Mouse (Mus musculus): ENCODE measurements around the gene Glmn.

Glmn gene

GRCm38 (mm10) chr5:107516087-107516486, 81.6 kb downstream of the Glmn start:
- CTCF ChIA-PET = no interaction called here

- CTCF ChIA-PET = no interaction called here
Measured at GRCm38 (mm10) chr5:107515453-107515852, 82.2 kb downstream of the Glmn start.

- CTCF ChIA-PET = interaction anchor here (0.5 to 1.1 kb wide), 2 partner anchors 10 to 391 kb away, joined by 4 read pairs; no protein-coding TSS in a partner anchor
Measured at GRCm38 (mm10) chr5:107513583-107513982, 84.1 kb downstream of the Glmn start.

GRCm38 (mm10) chr5:107511326-107511725, 86.4 kb downstream of the Glmn start:
- CTCF ChIA-PET = no interaction called here

- CTCF ChIA-PET = no interaction called here
Measured at GRCm38 (mm10) chr5:107510503-107510902, 87.2 kb downstream of the Glmn start.

- CTCF ChIA-PET = no interaction called here
Measured at GRCm38 (mm10) chr5:107507321-107507720, 90.4 kb downstream of the Glmn start, which contains the start of gene Gm42669. Gene Gm42669 (plus strand): TSS chr5:107507621.

GRCm38 (mm10) chr5:107500741-107501140, 96.9 kb downstream of the Glmn start:
- CTCF ChIA-PET = no interaction called here

- CTCF ChIA-PET = interaction anchor here (0.6 kb wide), 1 partner anchor 23 kb away, joined by 3 read pairs; no protein-coding TSS in a partner anchor
Measured at GRCm38 (mm10) chr5:107499891-107500535, 97.7 kb downstream of the Glmn start.

Data from spleen, embryonic (tissue).